Mouse (Mus musculus): ENCODE measurements around the gene Gpc1. TPM values are rescaled to one million over a fixed set of nuclear protein-coding genes. Genes with fewer than 3 reads are reported as not detected.

Gene Gpc1
- total RNA-seq, 2 experiments from 2014 or later, result 81.6 to 86.5 TPM

- DNase-seq (ENCODE audit: low spot score in 2 of 2), result peak in 1 of 2 experiments; percentile 49
Measured at GRCm38 (mm10) chr1:92832011-92833010, 866 bp downstream of the Gpc1 start.

GRCm38 (mm10) chr1:92833987-92834706, 2.7 kb downstream of the Gpc1 start:
- DNase-seq (ENCODE audit: low spot score in 2 of 2), result peak; percentile 85 to 89

GRCm38 (mm10) chr1:92837931-92838833, 6.7 kb downstream of the Gpc1 start:
- no peak for DNase-seq (ENCODE audit: low spot score in 2 of 2)

- no peak for DNase-seq (ENCODE audit: low spot score in 2 of 2)
Measured at GRCm38 (mm10) chr1:92839211-92839610, 7.8 kb downstream of the Gpc1 start.

GRCm38 (mm10) chr1:92840231-92840890, 8.9 kb downstream of the Gpc1 start:
- no peak for DNase-seq (ENCODE audit: low spot score in 2 of 2)

GRCm38 (mm10) chr1:92841427-92841826, 10.0 kb downstream of the Gpc1 start:
- no peak for DNase-seq (ENCODE audit: low spot score in 2 of 2)

GRCm38 (mm10) chr1:92845889-92846288, 14.4 kb downstream of the Gpc1 start:
- DNase-seq (ENCODE audit: low spot score in 2 of 2), result no peak

- no peak for DNase-seq (ENCODE audit: low spot score in 2 of 2)
Measured at GRCm38 (mm10) chr1:92847873-92848839, 16.7 kb downstream of the Gpc1 start.

GRCm38 (mm10) chr1:92849491-92849890, 18.0 kb downstream of the Gpc1 start:
- no peak for DNase-seq (ENCODE audit: low spot score in 2 of 2)

- DNase-seq (ENCODE audit: low spot score in 2 of 2), result no peak
Measured at GRCm38 (mm10) chr1:92849938-92850574, 18.6 kb downstream of the Gpc1 start.

GRCm38 (mm10) chr1:92852450-92852849, 21.0 kb downstream of the Gpc1 start:
- DNase-seq (ENCODE audit: low spot score in 2 of 2), result no peak

- no peak for DNase-seq (ENCODE audit: low spot score in 2 of 2)
Measured at GRCm38 (mm10) chr1:92861503-92861902, 30.1 kb downstream of the Gpc1 start.

GRCm38 (mm10) chr1:92863268-92863667, 31.8 kb downstream of the Gpc1 start:
- no peak for DNase-seq (ENCODE audit: low spot score in 2 of 2)

- DNase-seq (ENCODE audit: low spot score in 2 of 2), result no peak
Measured at GRCm38 (mm10) chr1:92866170-92866569, 34.7 kb downstream of the Gpc1 start.

- DNase-seq (ENCODE audit: low spot score in 2 of 2), result no peak
Measured at GRCm38 (mm10) chr1:92869985-92870384, 38.5 kb downstream of the Gpc1 start.

- DNase-seq (ENCODE audit: low spot score in 2 of 2), result no peak
Measured at GRCm38 (mm10) chr1:92872666-92873065, 41.2 kb downstream of the Gpc1 start.

- DNase-seq (ENCODE audit: low spot score in 2 of 2), result no peak
Measured at GRCm38 (mm10) chr1:92874011-92874410, 42.6 kb downstream of the Gpc1 start.

GRCm38 (mm10) chr1:92875360-92876111, 44.1 kb downstream of the Gpc1 start:
- peak in 1 of 2 experiments; percentile 53 for DNase-seq (ENCODE audit: low spot score in 2 of 2)
